Mouse (Mus musculus): Measurements from ENCODE around the gene Mtus2.

GRCm38 (mm10) chr5:148115207-148115817 lies 158.2 kb downstream of the Mtus2 start:
- TF ChIP-seq CTCF (IDR thresholded peaks at IDR 0.05) (no peak), EP300 (IDR thresholded peaks at IDR 0.05) (no peak)
